Mouse (Mus musculus) bone marrow macrophage, adult 2 months (primary cell): Measurements from ENCODE around the gene Pdpk1.

Experiments used
- CTCF ChIP-seq: IDR thresholded peaks from 2 replicates; pipeline ENCODE4 v1.5.1; 2012; ENCODE audit warnings: low read depth, mild to moderate bottlenecking, low read length, moderate library complexity
- POLR2A ChIP-seq: IDR thresholded peaks from 2 replicates; pipeline ENCODE4 v1.6.1; 2012; ENCODE audit warnings: mild to moderate bottlenecking, low read depth, low read length, borderline replicate concordance

- TF ChIP-seq CTCF (no peak), POLR2A (no peak)
These were observed 77.6 kb downstream of the Pdpk1 start, which contains the start of gene Kctd5 for GRCm38 (mm10) chr17:24072919-24073696.
